Mouse (Mus musculus) heart, embryonic 11.5 days (tissue): ENCODE data around the gene Hnf4a. TPM values are rescaled to one million over a fixed set of nuclear protein-coding genes. Genes with fewer than 3 reads are reported as not detected.
A peak's percentile ranks its signal among the peaks of the same experiment; 100 is the strongest.

Source experiments
- ATAC-seq: fragments of 200-750 bp; cut with Nextera tagmentation; replicated peaks from 2 replicates; pipeline ENCODE4 v1.8.0; 2017; ENCODE audit warnings: moderate library complexity; ENCODE audit not compliant: insufficient number of reproducible peaks, low FRiP score, low TSS enrichment
- H3K27ac ChIP-seq: fragments of 300-500 bp; sonication (generic); 2 replicates; pipeline ENCODE4 v1.5.1; 2014; ENCODE audit warnings: mild to moderate bottlenecking, low read depth, low read length
- H3K27me3 ChIP-seq: fragments of 300-500 bp; sonication (generic); 2 replicates; pipeline ENCODE4 v1.6.1; 2014; ENCODE audit warnings: mild to moderate bottlenecking, low read length, mixed read lengths; ENCODE audit not compliant: control insufficient read depth, insufficient read depth
- H3K36me3 ChIP-seq: fragments of 300-500 bp; sonication (generic); 2 replicates; pipeline ENCODE4 v1.6.1; 2014; ENCODE audit warnings: mild to moderate bottlenecking, low read length, moderate library complexity, mixed read lengths; ENCODE audit not compliant: control insufficient read depth, insufficient read depth
- H3K4me1 ChIP-seq: fragments of 300-500 bp; sonication (generic); 2 replicates; pipeline ENCODE4 v1.6.1; 2014; ENCODE audit warnings: low read length; ENCODE audit not compliant: control insufficient read depth, insufficient read depth
- H3K4me2 ChIP-seq: fragments of 300-500 bp; sonication (generic); 2 replicates; pipeline ENCODE4 v1.6.1; 2014; ENCODE audit warnings: mild to moderate bottlenecking, moderate library complexity
- H3K4me3 ChIP-seq: fragments of 300-500 bp; sonication (generic); 2 replicates; pipeline ENCODE4 v1.5.1; 2014; ENCODE audit warnings: low read depth, low read length
- H3K9ac ChIP-seq: fragments of 300-500 bp; sonication (generic); 2 replicates; pipeline ENCODE4 v1.6.1; 2014; ENCODE audit warnings: mild to moderate bottlenecking, low read depth, low read length, moderate library complexity
- H3K9me3 ChIP-seq: fragments of 300-500 bp; sonication (generic); replicated peaks from 2 replicates; pipeline ENCODE4 v1.6.1; 2016; ENCODE audit warnings: low read length; ENCODE audit not compliant: control insufficient read depth
- WGBS: fragments of 180-500 bp; shearing (Covaris S2); extraction: QIAGEN DNeasy Blood & Tissue Kit; methylation state at CpG from one replicate; pipeline ENCODE4 v1.1.7; 2014; ENCODE audit not compliant: insufficient replicate concordance; 5-methylcytosine and 5-hydroxymethylcytosine counted together
- polyA plus RNA-seq: library from polyadenylated mRNA; unstranded; fragments of >200 nt; fragmentation: Nextera tagmentation; extraction: Ambion mirVana; gene quantifications from 2 replicates; pipeline ENCODE4 v1.2.1, GENCODE M21; 2014

Gene Hnf4a
- polyA plus RNA-seq, 1 experiment from 2014 or later: 0.56 TPM

- 75% methylated on average over 13 of the region's 13 CpGs for WGBS
- peaks cover 39% of the 10 kb centered on the region for H3K27me3 ChIP-seq
- no peak overlapping the region for H3K27ac ChIP-seq
- ATAC-seq: no peak
- H3K4me3 ChIP-seq: no peak overlapping the region
- no peak overlapping the region for H3K9ac ChIP-seq
- H3K4me2 ChIP-seq: no peak overlapping the region
- H3K4me1 ChIP-seq: no peaks in the 10 kb centered on the region
- no peaks in the 10 kb centered on the region for H3K9me3 ChIP-seq
- no peaks in the 10 kb centered on the region for H3K36me3 ChIP-seq
Observed at GRCm38 (mm10) chr2:163561258-163561948, 54.8 kb downstream of the Hnf4a start.

- ATAC-seq: no peak
- Histone ChIP-seq H3K27ac (no peak overlapping the region), H3K27me3 (peaks cover 33% of the 10 kb centered on the region; the same call in 1 of the 2 replicates), H3K9ac (no peak overlapping the region), H3K4me1 (no peaks in the 10 kb centered on the region), H3K9me3 (no peaks in the 10 kb centered on the region), H3K36me3 (no peaks in the 10 kb centered on the region), H3K4me3 (no peak overlapping the region), H3K4me2 (no peak overlapping the region)
- WGBS: 29% methylated on average over 8 of the region's 8 CpGs
Observed at GRCm38 (mm10) chr2:163564646-163565045, 58.0 kb downstream of the Hnf4a start.

- Histone ChIP-seq H3K27ac (no peak overlapping the region), H3K27me3 (peaks cover 18% of the 10 kb centered on the region; the same call in 1 of the 2 replicates), H3K9ac (no peak overlapping the region), H3K36me3 (no peaks in the 10 kb centered on the region), H3K4me2 (no peak overlapping the region), H3K4me3 (no peak overlapping the region), H3K4me1 (no peaks in the 10 kb centered on the region), H3K9me3 (no peaks in the 10 kb centered on the region)
- no peak for ATAC-seq
- WGBS: 67% methylated on average over 3 of the region's 3 CpGs
Observed at GRCm38 (mm10) chr2:163574321-163574720, 67.7 kb downstream of the Hnf4a start.

GRCm38 (mm10) chr2:163575248-163575647, 68.6 kb downstream of the Hnf4a start:
- Histone ChIP-seq H3K4me2 (peak overlapping the region; percentile 22; the same call in 1 of the 2 replicates), H3K9ac (no peak overlapping the region), H3K4me3 (no peak overlapping the region), H3K27me3 (peaks cover 18% of the 10 kb centered on the region; the same call in 1 of the 2 replicates), H3K27ac (no peak overlapping the region), H3K9me3 (no peaks in the 10 kb centered on the region), H3K36me3 (no peaks in the 10 kb centered on the region), H3K4me1 (no peaks in the 10 kb centered on the region)
- WGBS: 43% methylated on average over 11 of the region's 11 CpGs
- ATAC-seq: no peak

GRCm38 (mm10) chr2:163577986-163578385, 71.4 kb downstream of the Hnf4a start:
- ATAC-seq: no peak
- Histone ChIP-seq H3K36me3 (no peaks in the 10 kb centered on the region), H3K9ac (no peak overlapping the region), H3K4me3 (no peak overlapping the region), H3K27me3 (peaks cover 8% of the 10 kb centered on the region; the same call in 1 of the 2 replicates), H3K9me3 (no peaks in the 10 kb centered on the region), H3K27ac (no peak overlapping the region), H3K4me1 (no peaks in the 10 kb centered on the region), H3K4me2 (no peak overlapping the region)
- WGBS: 76% methylated on average over 2 of the region's 2 CpGs

GRCm38 (mm10) chr2:163580069-163580945, 73.7 kb downstream of the Hnf4a start:
- H3K27me3 ChIP-seq: no peaks in the 10 kb centered on the region
- no peak overlapping the region for H3K4me2 ChIP-seq
- no peak overlapping the region for H3K4me3 ChIP-seq
- H3K9me3 ChIP-seq: no peaks in the 10 kb centered on the region
- no peaks in the 10 kb centered on the region for H3K4me1 ChIP-seq
- no peak overlapping the region for H3K27ac ChIP-seq
- no peak for ATAC-seq
- H3K9ac ChIP-seq: no peak overlapping the region
- 67% methylated on average over 13 of the region's 13 CpGs for WGBS
- no peaks in the 10 kb centered on the region for H3K36me3 ChIP-seq

- ATAC-seq: no peak
- no peaks in the 10 kb centered on the region for H3K9me3 ChIP-seq
- H3K4me3 ChIP-seq: no peak overlapping the region
- no peaks in the 10 kb centered on the region for H3K27me3 ChIP-seq
- no peaks in the 10 kb centered on the region for H3K36me3 ChIP-seq
- H3K4me2 ChIP-seq: no peak overlapping the region
- H3K27ac ChIP-seq: no peak overlapping the region
- no peak overlapping the region for H3K9ac ChIP-seq
- H3K4me1 ChIP-seq: no peaks in the 10 kb centered on the region
- 88% methylated on average over 10 of the region's 10 CpGs for WGBS
Observed at GRCm38 (mm10) chr2:163583226-163584087, 76.8 kb downstream of the Hnf4a start.

- Histone ChIP-seq H3K9ac (no peak overlapping the region), H3K27me3 (no peaks in the 10 kb centered on the region), H3K27ac (no peak overlapping the region), H3K4me2 (no peak overlapping the region), H3K9me3 (no peaks in the 10 kb centered on the region), H3K36me3 (no peaks in the 10 kb centered on the region), H3K4me1 (no peaks in the 10 kb centered on the region), H3K4me3 (no peak overlapping the region)
- WGBS: 77% methylated on average over 10 of the region's 10 CpGs
- no peak for ATAC-seq
Observed at GRCm38 (mm10) chr2:163584088-163584426, 77.4 kb downstream of the Hnf4a start.
